Mouse (Mus musculus) embryonic facial prominence, embryonic 13.5 days (tissue): Measurements from ENCODE around the gene Cyp11a1. TPM values are rescaled to one million over a fixed set of nuclear protein-coding genes. Genes with fewer than 3 reads are reported as not detected.

Experiments used
- ATAC-seq: fragments of 200-750 bp; cut with Nextera tagmentation; 2 replicates; pipeline ENCODE4 v1.8.0; 2017; ENCODE audit warnings: low read depth; ENCODE audit not compliant: insufficient number of reproducible peaks, insufficient read depth, low FRiP score, low TSS enrichment
- H3K27ac ChIP-seq: fragments of 300-500 bp; sonication (generic); 2 replicates; pipeline ENCODE4 v1.5.1; 2015; ENCODE audit warnings: moderate library complexity, mild to moderate bottlenecking, inconsistent platforms
- H3K27me3 ChIP-seq: fragments of 300-500 bp; sonication (generic); 2 replicates; pipeline ENCODE4 v1.6.1; 2015; ENCODE audit warnings: mild to moderate bottlenecking, inconsistent platforms
- H3K36me3 ChIP-seq: fragments of 300-500 bp; sonication (generic); 2 replicates; pipeline ENCODE4 v1.6.1; 2015; ENCODE audit warnings: mild to moderate bottlenecking, inconsistent platforms
- H3K4me1 ChIP-seq: fragments of 300-500 bp; sonication (generic); 2 replicates; pipeline ENCODE4 v1.6.1; 2015; ENCODE audit warnings: inconsistent platforms
- H3K4me2 ChIP-seq: fragments of 300-500 bp; sonication (generic); 2 replicates; pipeline ENCODE4 v1.6.1; 2015; ENCODE audit warnings: moderate library complexity, mild to moderate bottlenecking, inconsistent platforms
- H3K4me3 ChIP-seq: fragments of 300-500 bp; sonication (generic); 2 replicates; pipeline ENCODE4 v1.5.1; 2015; ENCODE audit warnings: mild to moderate bottlenecking, inconsistent platforms
- H3K9ac ChIP-seq: fragments of 300-500 bp; sonication (generic); 2 replicates; pipeline ENCODE4 v1.6.1; 2015; ENCODE audit warnings: mild to moderate bottlenecking, inconsistent platforms
- H3K9me3 ChIP-seq: fragments of 300-500 bp; sonication (generic); 2 replicates; pipeline ENCODE4 v1.6.1; 2016; ENCODE audit warnings: inconsistent platforms
- WGBS: fragments of 180-500 bp; shearing (Covaris S2); methylation state at CpG from one replicate; pipeline ENCODE4 v1.1.7; 2015; ENCODE audit warnings: mixed read lengths; 5-methylcytosine and 5-hydroxymethylcytosine counted together
- polyA plus RNA-seq: library from polyadenylated mRNA; unstranded; fragments of >200 nt; fragmentation: Nextera tagmentation; extraction: Ambion mirVana; gene quantifications from 2 replicates; pipeline ENCODE4 v1.2.1, GENCODE M21; 2015

The Cyp11a1 gene
- polyA plus RNA-seq: 0.77 and 1.0 TPM in 2 replicates

DNA sequence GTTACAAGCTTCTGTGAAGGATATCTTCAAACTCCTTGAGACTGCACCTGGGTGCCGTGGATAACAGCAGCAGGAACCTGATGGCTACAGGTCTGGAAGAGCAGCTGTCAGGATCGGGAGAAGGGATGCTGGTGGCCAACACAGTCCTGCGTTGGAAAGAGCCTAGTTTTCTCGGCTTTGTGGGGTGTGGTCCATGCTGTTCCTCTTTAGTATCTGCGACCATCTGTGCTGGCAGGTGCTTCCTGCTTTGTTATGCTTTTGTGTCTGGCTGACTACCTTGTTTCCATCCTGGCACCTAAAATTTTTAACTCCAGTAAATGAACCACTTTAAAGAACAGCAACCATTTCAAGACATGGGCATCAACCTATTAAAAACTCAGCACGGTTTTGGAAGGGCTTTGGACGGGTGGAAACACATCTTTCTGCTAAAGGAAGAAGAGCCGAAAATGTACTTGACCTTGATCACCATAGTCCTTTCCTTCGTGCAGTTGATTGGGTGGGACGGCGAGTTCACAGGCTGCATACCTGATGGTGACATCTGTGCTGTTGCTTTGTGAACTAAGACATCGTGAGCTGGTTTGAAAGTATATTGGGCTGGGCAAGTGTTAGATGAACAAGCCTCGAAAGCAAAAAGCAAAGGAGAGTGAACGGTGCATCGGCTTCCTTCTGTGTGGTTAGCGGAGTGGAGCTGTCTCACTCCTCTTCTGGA, at the start of gene Cyp11a1:
TSS of gene Cyp11a1 (plus strand) at position 659 of the 709 bp plus-strand sequence.
- WGBS: 87% methylated on average over 16 of the region's 16 CpGs
- H3K4me2 ChIP-seq: no peak within 1 kb of the TSS
- H3K4me3 ChIP-seq: no peak within 1 kb of the TSS
- peaks cover 13% of the 10 kb centered on the region for H3K4me1 ChIP-seq
- ATAC-seq: no peak
- no peaks in the 10 kb centered on the region; the same call in 1 of the 2 replicates for H3K27me3 ChIP-seq
- no peak within 1 kb of the TSS for H3K9ac ChIP-seq
- no peak within 1 kb of the TSS for H3K27ac ChIP-seq
- no peaks in the 10 kb centered on the region for H3K9me3 ChIP-seq
- no peaks in the 10 kb centered on the region for H3K36me3 ChIP-seq

DNA sequence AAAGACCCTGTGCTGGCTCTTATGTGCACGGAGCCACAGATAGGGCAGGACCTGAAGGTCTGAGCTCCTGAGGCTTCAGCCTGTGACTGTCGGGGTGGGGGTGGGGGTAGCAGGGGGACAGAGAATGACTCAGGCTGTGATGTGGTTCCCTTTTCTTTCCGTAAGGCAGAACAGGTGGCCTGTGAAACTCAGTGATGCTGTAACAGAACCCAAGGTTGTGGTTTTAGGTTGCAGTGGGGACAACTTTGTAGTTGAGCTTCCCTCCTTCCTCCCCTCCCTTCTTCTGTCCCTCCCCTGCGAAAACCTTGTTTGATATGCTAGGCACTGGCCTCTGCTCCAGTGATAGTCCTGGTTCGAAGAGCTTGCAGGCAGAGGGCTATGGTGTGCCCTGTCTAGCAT, 49.4 kb upstream of the Cyp11a1 start:
- Histone ChIP-seq H3K9ac (no peak overlapping the region), H3K27ac (no peak overlapping the region), H3K36me3 (no peaks in the 10 kb centered on the region), H3K27me3 (no peaks in the 10 kb centered on the region), H3K4me3 (no peak overlapping the region), H3K4me2 (no peak overlapping the region), H3K9me3 (no peaks in the 10 kb centered on the region), H3K4me1 (peaks cover 15% of the 10 kb centered on the region)
- WGBS: 62% methylated on average over 5 of the region's 5 CpGs
- no peak for ATAC-seq

DNA sequence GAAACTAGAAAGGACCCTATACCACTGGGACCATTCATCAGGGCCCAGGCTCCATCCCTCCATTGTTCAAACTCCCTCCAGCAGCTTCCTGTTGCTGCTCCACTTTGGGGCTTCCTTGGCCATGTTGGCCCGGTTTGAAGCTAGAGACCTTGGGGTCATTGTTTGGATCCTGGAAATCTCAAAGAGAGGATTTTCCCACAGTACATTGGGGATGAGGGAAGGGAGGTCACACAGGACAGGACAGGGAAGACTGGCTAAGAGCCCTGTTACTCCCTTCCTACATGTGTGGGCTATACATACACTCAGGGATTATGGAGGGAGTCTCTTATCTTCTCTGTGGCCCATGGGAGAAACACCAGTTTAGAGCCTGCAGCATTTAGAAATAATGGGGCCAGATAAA, 47.6 kb upstream of the Cyp11a1 start:
- Histone ChIP-seq H3K9ac (no peak overlapping the region), H3K4me3 (no peak overlapping the region), H3K27ac (no peak overlapping the region), H3K36me3 (no peaks in the 10 kb centered on the region), H3K4me1 (0 out of 2 replicates have a peak, but pooled peaks cover 8% of the 10 kb centered on the region), H3K27me3 (no peaks in the 10 kb centered on the region), H3K9me3 (no peaks in the 10 kb centered on the region), H3K4me2 (no peak overlapping the region)
- WGBS: 49% methylated on average over 1 of the region's 1 CpGs
- ATAC-seq: no peak

DNA sequence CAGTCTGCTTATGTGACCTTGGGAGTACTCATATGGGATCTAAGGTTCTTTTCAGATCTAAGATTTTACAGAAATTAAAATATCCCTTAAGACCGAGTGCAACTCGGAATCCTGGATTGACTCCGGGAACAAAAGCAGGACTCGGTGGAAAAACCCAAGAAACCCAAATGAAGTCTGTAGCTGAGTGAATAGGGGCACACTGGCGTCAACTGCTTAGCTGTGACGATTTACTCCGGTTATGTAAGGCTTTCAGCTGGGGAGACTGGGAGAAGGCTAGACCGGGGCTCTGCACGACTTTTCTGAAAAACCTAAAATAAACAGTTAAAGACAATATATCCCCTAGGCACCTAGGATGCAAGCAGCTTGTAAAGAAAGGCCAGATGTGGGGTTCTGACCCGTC, 46.8 kb upstream of the Cyp11a1 start:
- Histone ChIP-seq H3K9ac (no peak overlapping the region), H3K4me3 (no peak overlapping the region), H3K36me3 (no peaks in the 10 kb centered on the region), H3K4me2 (no peak overlapping the region), H3K4me1 (0 out of 2 replicates have a peak, but pooled peaks cover 3% of the 10 kb centered on the region), H3K27me3 (no peaks in the 10 kb centered on the region), H3K9me3 (no peaks in the 10 kb centered on the region), H3K27ac (no peak overlapping the region)
- no peak for ATAC-seq
- WGBS: 71% methylated on average over 10 of the region's 10 CpGs

DNA sequence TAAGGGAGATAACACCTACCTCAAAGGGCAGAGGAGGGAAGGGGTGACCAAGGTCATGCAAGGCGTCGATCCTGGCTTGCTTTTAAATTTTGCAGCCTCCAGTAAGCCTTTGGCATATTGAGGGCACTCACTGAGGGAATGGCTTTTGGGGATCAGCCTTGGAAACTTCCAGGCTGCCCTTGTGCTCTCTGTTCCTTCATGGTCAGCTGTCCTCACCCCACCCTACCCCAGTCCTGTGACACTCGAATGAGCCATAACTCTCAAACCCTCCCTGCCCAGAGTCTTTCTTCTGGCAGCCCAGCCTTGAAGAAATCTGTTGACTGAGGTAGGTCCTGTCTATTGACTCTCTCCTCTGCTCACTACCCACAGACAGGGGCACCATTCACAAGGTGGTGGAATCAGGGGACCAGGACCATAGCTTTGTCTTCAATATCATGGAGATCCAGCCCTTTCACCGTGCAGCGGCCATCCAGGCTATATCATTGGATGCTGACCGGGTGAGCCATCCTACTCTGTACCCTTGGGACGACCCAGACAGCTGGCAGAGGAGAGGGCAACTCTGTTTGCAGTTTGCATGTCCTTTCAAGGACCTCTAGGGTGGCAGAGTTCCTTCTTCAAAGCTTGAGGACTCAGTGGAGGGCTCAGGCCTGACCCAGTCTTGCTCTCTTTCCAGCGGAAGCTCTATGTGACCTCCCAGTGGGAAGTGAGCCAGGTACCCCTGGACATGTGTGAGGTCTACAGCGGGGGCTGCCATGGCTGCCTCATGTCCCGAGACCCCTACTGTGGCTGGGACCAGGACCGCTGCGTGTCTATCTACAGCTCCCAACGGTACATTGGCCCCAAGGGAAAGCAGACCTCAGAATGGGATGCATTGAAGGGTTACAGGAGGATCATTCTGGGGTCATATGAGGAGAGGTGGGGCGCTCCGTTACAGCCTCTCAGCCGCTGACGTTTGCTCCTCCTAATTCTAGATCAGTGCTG, 46.0 kb upstream of the Cyp11a1 start:
- Histone ChIP-seq H3K4me2 (no peak overlapping the region), H3K4me3 (no peak overlapping the region)
- ATAC-seq: no peak

DNA sequence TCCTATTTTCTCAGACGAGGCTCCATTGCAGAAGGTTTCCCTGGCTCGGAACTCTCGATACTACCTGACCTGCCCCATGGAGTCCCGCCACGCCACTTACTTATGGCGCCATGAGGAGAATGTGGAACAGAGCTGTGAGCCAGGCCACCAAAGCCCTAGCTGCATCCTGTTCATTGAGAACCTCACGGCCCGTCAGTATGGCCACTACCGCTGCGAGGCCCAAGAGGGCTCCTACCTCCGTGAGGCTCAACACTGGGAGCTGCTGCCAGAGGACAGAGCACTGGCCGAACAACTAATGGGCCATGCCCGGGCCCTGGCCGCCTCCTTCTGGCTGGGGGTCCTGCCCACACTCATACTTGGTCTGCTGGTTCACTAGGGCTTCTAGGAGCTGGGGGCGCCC, 45.0 kb upstream of the Cyp11a1 start:
- ATAC-seq: no peak
- Histone ChIP-seq H3K36me3 (no peaks in the 10 kb centered on the region), H3K4me3 (no peak overlapping the region), H3K4me1 (0 out of 2 replicates have a peak, but pooled peaks cover 3% of the 10 kb centered on the region), H3K4me2 (no peak overlapping the region), H3K9ac (no peak overlapping the region), H3K27ac (no peak overlapping the region), H3K27me3 (no peaks in the 10 kb centered on the region), H3K9me3 (no peaks in the 10 kb centered on the region)
- 88% methylated on average over 15 of the region's 15 CpGs for WGBS

More for the DNA sequence above, 46.0 kb upstream of the Cyp11a1 start:
- 86% methylated on average over 17 of the region's 17 CpGs for whole genome bisulfite sequencing
- Histone ChIP-seq H3K27me3 (no peaks in the 10 kb centered on the region), H3K9ac (no peak overlapping the region), H3K9me3 (no peaks in the 10 kb centered on the region), H3K36me3 (no peaks in the 10 kb centered on the region), H3K27ac (no peak overlapping the region), H3K4me1 (0 out of 2 replicates have a peak, but pooled peaks cover 3% of the 10 kb centered on the region)

DNA sequence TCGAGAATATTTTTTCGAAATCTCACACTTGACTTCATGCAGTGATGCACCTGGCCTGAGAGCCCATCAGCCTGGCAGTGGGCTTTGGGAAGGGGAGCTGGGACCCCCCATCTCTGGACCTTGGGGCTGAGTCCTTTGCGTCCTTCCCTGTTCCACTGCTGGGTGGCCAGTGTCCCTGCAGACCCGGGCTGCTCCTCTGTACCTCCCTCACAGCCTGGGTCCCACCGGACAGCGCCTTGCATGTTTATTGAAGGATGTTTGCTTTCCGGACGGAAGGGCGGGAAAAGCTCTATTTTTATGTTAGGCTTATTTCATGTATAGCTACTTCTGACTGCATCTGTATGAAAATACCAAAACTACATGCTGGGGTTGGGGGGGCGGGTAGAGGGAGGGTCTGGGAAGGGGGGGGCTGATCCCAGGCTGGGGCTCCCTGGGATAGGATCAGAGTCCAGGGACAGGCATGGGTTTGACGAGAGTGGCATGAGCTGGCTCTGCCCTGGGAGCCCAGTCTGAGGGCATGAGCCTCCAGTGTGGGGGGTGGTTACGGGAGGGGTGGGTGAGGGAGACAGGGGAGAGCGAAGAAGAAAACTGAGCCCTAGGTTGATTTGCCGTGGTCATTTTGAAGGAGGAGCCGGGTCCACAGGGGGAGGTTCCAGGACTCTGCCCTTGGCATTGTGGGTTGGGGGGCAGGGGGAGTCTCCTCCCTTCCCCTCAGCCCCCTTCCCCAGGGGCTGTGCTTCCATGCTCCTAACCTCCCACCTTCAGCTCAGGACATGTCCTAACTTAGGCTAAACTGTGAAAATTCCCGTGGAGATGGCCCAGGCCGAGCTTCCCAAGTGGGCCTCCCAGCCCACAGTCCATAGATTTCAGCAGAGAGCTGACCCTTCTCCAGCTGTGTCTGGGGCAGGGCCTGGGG, 44.1 kb upstream of the Cyp11a1 start:
- Histone ChIP-seq H3K9me3 (no peaks in the 10 kb centered on the region), H3K36me3 (no peaks in the 10 kb centered on the region), H3K4me3 (no peak overlapping the region), H3K27ac (no peak overlapping the region), H3K4me1 (0 out of 2 replicates have a peak, but pooled peaks cover 3% of the 10 kb centered on the region), H3K4me2 (no peak overlapping the region), H3K27me3 (no peaks in the 10 kb centered on the region), H3K9ac (no peak overlapping the region)
- 66% methylated on average over 17 of the region's 17 CpGs for WGBS
- no peak for ATAC-seq

DNA sequence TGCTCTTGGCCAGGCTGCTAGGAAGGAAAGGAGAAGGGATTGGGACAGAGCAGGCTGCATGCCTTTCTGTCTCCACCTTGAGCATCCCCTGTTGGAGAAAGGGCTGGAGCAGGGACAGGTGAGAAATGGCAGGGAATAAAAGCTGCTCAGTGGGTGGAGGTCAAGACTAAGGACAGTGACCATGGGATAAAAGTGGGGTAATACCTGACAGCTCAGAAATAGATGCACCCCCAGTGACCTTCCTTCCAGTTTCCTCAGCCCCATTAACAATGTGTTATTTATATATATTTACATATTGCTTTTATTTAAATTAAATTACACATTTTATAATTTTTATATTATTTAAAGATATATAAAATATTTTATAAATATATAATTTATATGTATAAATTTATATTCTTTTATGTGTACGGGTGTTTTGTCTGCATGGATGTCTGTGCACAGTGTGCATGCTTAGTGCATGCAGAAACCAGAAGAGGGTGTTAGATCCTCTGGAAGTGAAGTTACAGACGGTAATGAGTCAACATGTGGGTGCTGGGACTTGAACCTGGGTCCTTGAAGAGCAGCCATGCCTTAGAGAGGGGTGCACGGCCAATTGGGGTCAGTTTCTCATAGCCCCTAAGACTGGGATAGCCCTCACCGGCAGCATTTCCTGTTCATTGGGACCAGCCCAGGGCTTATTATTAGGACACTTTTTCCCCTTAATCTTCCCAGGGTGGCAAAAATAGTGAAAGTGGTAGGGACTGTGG, 42.8 kb upstream of the Cyp11a1 start:
- H3K4me2 ChIP-seq: no peak overlapping the region
- 93% methylated on average over 4 of the region's 4 CpGs for WGBS
- H3K27me3 ChIP-seq: no peaks in the 10 kb centered on the region
- no peak overlapping the region for H3K4me3 ChIP-seq
- no peaks in the 10 kb centered on the region for H3K9me3 ChIP-seq
- 0 out of 2 replicates have a peak, but pooled peaks cover 3% of the 10 kb centered on the region for H3K4me1 ChIP-seq
- H3K27ac ChIP-seq: no peak overlapping the region
- H3K36me3 ChIP-seq: no peaks in the 10 kb centered on the region
- no peak for ATAC-seq
- no peak overlapping the region for H3K9ac ChIP-seq

DNA sequence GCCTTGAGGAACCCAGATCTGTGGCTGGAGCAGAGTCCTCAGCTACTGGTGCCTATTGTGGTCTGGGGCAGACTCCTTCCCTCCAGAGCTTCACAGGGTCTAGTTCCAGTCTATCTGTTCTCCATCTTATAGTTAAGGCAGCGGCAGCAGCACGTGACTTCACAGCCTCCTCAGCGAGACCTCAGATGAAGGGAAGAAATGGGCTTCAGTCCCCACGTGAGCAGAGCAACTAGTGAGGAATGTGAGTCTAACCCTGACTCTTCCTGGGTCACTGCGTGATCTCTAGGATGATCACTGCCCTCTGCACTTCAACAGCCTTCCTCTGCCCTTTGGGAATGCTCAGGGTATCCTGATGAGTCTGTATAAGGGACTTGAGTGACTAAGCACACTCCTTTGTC, 42.2 kb upstream of the Cyp11a1 start:
- Histone ChIP-seq H3K4me2 (no peak overlapping the region), H3K27ac (no peak overlapping the region), H3K4me3 (no peak overlapping the region), H3K27me3 (no peaks in the 10 kb centered on the region), H3K9ac (no peak overlapping the region), H3K36me3 (no peaks in the 10 kb centered on the region), H3K9me3 (no peaks in the 10 kb centered on the region), H3K4me1 (0 out of 2 replicates have a peak, but pooled peaks cover 3% of the 10 kb centered on the region)
- ATAC-seq: no peak
- WGBS: 70% methylated on average over 5 of the region's 5 CpGs

DNA sequence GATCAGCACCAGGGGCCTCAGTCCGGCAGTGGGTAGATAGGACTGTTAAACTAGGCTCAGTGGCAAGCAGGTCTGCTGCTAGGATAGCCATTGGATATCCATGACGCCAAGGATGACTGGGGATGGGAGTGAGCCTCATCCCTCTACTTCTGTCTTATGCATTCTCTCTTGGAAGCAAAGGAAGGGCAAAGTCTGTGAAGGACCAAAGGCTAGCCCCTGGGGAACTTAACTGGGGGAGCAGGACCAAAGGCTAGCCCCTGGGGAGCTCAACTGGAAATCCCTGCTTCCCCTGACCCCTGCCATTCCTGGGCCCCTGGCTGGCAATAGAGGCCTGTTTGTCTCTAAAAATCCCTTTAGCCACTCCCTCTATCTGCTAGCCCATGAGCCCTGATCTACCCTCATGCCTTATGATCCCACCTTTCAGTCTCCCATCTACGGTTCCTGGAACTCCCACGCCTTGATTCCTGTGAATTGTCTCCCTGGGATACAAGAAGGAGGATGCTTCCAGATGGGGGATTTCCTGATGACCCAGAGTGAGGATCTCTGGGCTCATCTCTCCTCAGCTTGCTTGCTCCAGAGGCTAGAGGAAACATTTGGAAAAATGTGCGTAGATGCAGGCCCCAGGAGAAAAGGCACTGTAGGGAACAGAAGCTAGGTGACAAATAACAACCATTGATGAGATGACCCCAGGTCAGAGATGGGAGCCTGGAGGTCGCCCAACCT, 41.5 kb upstream of the Cyp11a1 start:
- H3K36me3 ChIP-seq: no peaks in the 10 kb centered on the region
- WGBS: 72% methylated on average over 6 of the region's 6 CpGs
- no peak overlapping the region for H3K9ac ChIP-seq
- no peak for ATAC-seq
- no peaks in the 10 kb centered on the region for H3K27me3 ChIP-seq
- H3K27ac ChIP-seq: no peak overlapping the region
- 0 out of 2 replicates have a peak, but pooled peaks cover 3% of the 10 kb centered on the region for H3K4me1 ChIP-seq
- no peaks in the 10 kb centered on the region for H3K9me3 ChIP-seq
- no peak overlapping the region for H3K4me2 ChIP-seq
- no peak overlapping the region for H3K4me3 ChIP-seq
